Mouse (Mus musculus) liver, embryonic 14.5 days (tissue): ENCODE measurements at regions not wholly inside any gene's neighbourhood (a gene's known extent, or its start where the extent isn't known, plus 50 kb on each side); places are given as distances from the start of the nearest gene placed in this dataset.

Experiments
- CTCF ChIP-seq: IDR thresholded peaks from 2 replicates; pipeline ENCODE4 v1.5.1; 2016; ENCODE audit warnings: antibody characterized with exemption, low read depth, control low read depth
- EP300 ChIP-seq: IDR thresholded peaks from 2 replicates; pipeline ENCODE4 v1.6.1; 2016; ENCODE audit warnings: antibody characterized with exemption, low read depth

DNA sequence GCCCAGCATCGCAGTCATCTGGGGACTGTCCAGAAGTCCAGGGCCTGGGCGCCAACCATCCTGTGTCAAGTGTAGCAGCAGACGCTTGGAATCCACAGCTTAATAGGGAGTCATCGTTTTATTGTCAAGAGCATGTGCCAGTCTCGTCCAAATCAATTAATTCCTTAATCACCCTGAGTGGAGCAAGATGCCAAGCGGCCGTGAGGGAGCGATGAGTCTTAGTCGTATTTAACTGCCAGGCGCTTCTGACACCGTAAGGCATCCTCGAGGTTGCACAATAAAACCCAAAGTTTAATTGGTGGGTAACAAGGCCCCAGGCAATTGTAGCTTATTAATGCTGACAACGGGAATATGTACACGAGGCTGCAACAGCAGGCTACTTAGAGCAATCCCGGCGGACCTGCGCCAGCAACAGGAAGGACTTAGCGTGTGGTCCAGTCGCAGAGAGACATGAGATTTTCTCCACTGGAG, 277.6 kb upstream of the Kdm8 start:
- TF ChIP-seq CTCF: no peak
- no peak for TF ChIP-seq EP300
